Mouse (Mus musculus): ENCODE data around the gene Ppat.

DNA sequence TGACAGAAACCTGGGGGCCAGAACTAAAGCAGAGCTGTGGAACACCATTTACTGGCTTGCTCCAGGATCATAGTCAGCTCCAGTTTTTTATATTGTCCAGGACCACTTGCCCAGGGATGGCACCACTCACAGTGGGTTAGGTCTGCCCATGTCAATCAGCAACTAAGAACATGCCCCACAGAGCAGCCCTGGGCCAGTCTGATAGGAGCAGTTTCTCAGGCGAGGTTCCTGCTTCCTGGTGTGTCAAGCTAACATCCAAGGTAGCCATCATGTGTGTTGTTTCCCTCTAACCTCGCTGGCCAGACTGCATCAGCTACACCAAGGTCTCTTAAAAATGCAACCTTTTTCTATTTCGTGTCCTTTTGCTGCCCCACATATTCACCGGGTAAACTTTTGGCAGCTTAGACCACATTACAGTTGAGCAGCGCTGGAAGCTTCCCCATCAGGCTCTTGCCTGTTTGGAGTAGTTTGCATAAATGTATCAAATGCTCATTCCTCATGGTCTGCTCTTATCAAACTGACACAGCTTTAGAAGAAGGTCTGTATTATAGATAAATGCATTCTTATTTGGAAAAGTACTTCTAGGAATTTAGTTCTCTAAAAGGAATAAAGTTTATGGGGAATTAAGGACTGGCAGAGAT is 41.9 kb upstream of the Ppat start:
- TF ChIP-seq CTCF (IDR thresholded peaks at IDR 0.05; ENCODE audit: control insufficient read depth, insufficient read depth, low read length), result no peak
- no peak for TF ChIP-seq POLR2A (IDR thresholded peaks at IDR 0.05; ENCODE audit: borderline replicate concordance, control insufficient read depth, low read depth, low read length)

Measured in bone marrow, adult 2 months (tissue).